Mouse (Mus musculus) myocyte (in vitro differentiated cells): ENCODE measurements at regions not wholly inside any gene's neighbourhood (a gene's known extent, or its start where the extent isn't known, plus 50 kb on each side); places are given as distances from the start of the nearest gene placed in this dataset.

Source experiments
- H3K27me3 ChIP-seq: one replicate; pipeline ENCODE4 v1.6.1; 2011; ENCODE audit not compliant: control insufficient read depth, insufficient read depth, insufficient read length
- H3K36me3 ChIP-seq: one replicate; pipeline ENCODE4 v1.6.1; 2011; ENCODE audit not compliant: control insufficient read depth, insufficient read depth
- H3K4me2 ChIP-seq: one replicate; pipeline ENCODE4 v1.6.1; 2011; ENCODE audit warnings: low read depth, control low read depth
- H3K4me3 ChIP-seq: one replicate; pipeline ENCODE4 v1.5.1; 2011; ENCODE audit warnings: mild to moderate bottlenecking, control low read depth, moderate library complexity
- H3K79me2 ChIP-seq: one replicate; pipeline ENCODE4 v1.6.1; 2011; ENCODE audit not compliant: control insufficient read depth, insufficient read depth
- H3ac ChIP-seq: one replicate; pipeline ENCODE4 v1.6.1; 2011; ENCODE audit not compliant: control insufficient read depth, insufficient read length
- CEBPB ChIP-seq: IDR thresholded peaks from 2 replicates; pipeline ENCODE4 v1.6.1; 2011; ENCODE audit warnings: mild to moderate bottlenecking, moderate library complexity; ENCODE audit not compliant: poor library complexity, insufficient read depth, severe bottlenecking
- E2F4 ChIP-seq: IDR thresholded peaks from one replicate; pipeline ENCODE4 v1.6.1; 2011; ENCODE audit warnings: mild to moderate bottlenecking, control low read depth, moderate library complexity; ENCODE audit not compliant: insufficient read depth
- MAX ChIP-seq: IDR thresholded peaks from one replicate; pipeline ENCODE4 v1.6.1; 2011; ENCODE audit warnings: low read depth, mild to moderate bottlenecking, control low read depth
- MYOD1 ChIP-seq, 3 experiments: IDR thresholded peaks; one replicate each; pipeline ENCODE4 v1.6.1; 2011; ENCODE audit warnings: control low read depth in 2 of 3, low read depth in 2 of 3, mild to moderate bottlenecking in 2 of 3, moderate library complexity in 1 of 3; ENCODE audit not compliant: insufficient read length in 2 of 3, control insufficient read depth in 1 of 3
- MYOG ChIP-seq, 3 experiments: IDR thresholded peaks; one replicate each; pipeline ENCODE4 v1.6.1; 2011; ENCODE audit warnings: control low read depth in 2 of 3, low read depth in 2 of 3, mild to moderate bottlenecking in 2 of 3; ENCODE audit not compliant: insufficient read length in 2 of 3, control insufficient read depth in 1 of 3, insufficient read depth in 1 of 3
- POLR2A ChIP-seq: IDR thresholded peaks from one replicate; pipeline ENCODE4 v1.6.1; 2011; ENCODE audit warnings: low read depth, mild to moderate bottlenecking, control low read depth, moderate library complexity; ENCODE audit not compliant: insufficient read length
- POLR2AphosphoS2 ChIP-seq: IDR thresholded peaks from one replicate; pipeline ENCODE4 v1.6.1; 2011; ENCODE audit warnings: low read depth, control low read depth; ENCODE audit not compliant: insufficient read length
- REST ChIP-seq: IDR thresholded peaks from one replicate; pipeline ENCODE4 v1.6.1; 2011; ENCODE audit warnings: mild to moderate bottlenecking, control low read depth, moderate library complexity; ENCODE audit not compliant: insufficient read depth, insufficient read length
- SRF ChIP-seq: IDR thresholded peaks from one replicate; pipeline ENCODE4 v1.6.1; 2011; ENCODE audit warnings: low read depth; ENCODE audit not compliant: control insufficient read depth, insufficient read length
- TCF12 ChIP-seq: IDR thresholded peaks from one replicate; pipeline ENCODE4 v1.6.1; 2011; ENCODE audit warnings: mild to moderate bottlenecking, control low read depth; ENCODE audit not compliant: poor library complexity, insufficient read depth, severe bottlenecking
- TCF3 ChIP-seq: IDR thresholded peaks from one replicate; pipeline ENCODE4 v1.6.1; 2011; ENCODE audit warnings: low read depth, control low read depth; ENCODE audit not compliant: insufficient read length
- USF1 ChIP-seq: IDR thresholded peaks from one replicate; pipeline ENCODE4 v1.6.1; 2011; ENCODE audit warnings: low read depth, mild to moderate bottlenecking, control low read depth, moderate library complexity

- no peaks in the 10 kb centered on the region for H3K79me2 ChIP-seq
Observed at GRCm38 (mm10) chr9:41861136-41861535, 263.0 kb downstream of the Sorl1 start.

GRCm38 (mm10) chr9:41860681-41861080 is 263.4 kb downstream of the Sorl1 start:
- Histone ChIP-seq H3K79me2 (no peaks in the 10 kb centered on the region), H3K4me3 (no peak overlapping the region), H3K4me2 (peak overlapping the region; percentile 15), H3K36me3 (no peaks in the 10 kb centered on the region), H3ac (no peak overlapping the region), H3K27me3 (no peaks in the 10 kb centered on the region)
- TF ChIP-seq POLR2A (no peak), TCF3 (no peak), MYOG (IDR thresholded peaks at IDR 0.05; ENCODE audit: control insufficient read depth in 1 of 3, insufficient read depth in 1 of 3, insufficient read length in 2 of 3, low read depth in 2 of 3) (no peak), TCF12 (no peak), E2F4 (no peak), USF1 (no peak), POLR2AphosphoS2 (no peak), REST (no peak), MAX (no peak)

More at GRCm38 (mm10) chr9:41861136-41861535, 263.0 kb downstream of the Sorl1 start:
- Histone ChIP-seq H3ac (no peak overlapping the region), H3K4me3 (no peak overlapping the region), H3K27me3 (no peaks in the 10 kb centered on the region), H3K36me3 (no peaks in the 10 kb centered on the region), H3K4me2 (peak overlapping the region; percentile 12)
- no peak for TF ChIP-seq CEBPB

GRCm38 (mm10) chr9:41859780-41860179 is 264.3 kb downstream of the Sorl1 start:
- Histone ChIP-seq H3K4me3 (no peak overlapping the region), H3K27me3 (no peaks in the 10 kb centered on the region), H3K79me2 (no peaks in the 10 kb centered on the region), H3ac (no peak overlapping the region), H3K4me2 (no peak overlapping the region), H3K36me3 (no peaks in the 10 kb centered on the region)
- TF ChIP-seq TCF3 = no peak
- no peak for TF ChIP-seq MAX
- TF ChIP-seq REST = no peak
- TF ChIP-seq USF1 = no peak
- no peak for TF ChIP-seq POLR2A
- TF ChIP-seq MYOD1 (IDR thresholded peaks at IDR 0.05; ENCODE audit: control insufficient read depth in 1 of 3, insufficient read length in 2 of 3, low read depth in 2 of 3) = no peak
- no peak for TF ChIP-seq CEBPB
- TF ChIP-seq SRF = no peak
- no peak for TF ChIP-seq TCF12
- TF ChIP-seq MYOG (IDR thresholded peaks at IDR 0.05; ENCODE audit: control insufficient read depth in 1 of 3, insufficient read depth in 1 of 3, insufficient read length in 2 of 3, low read depth in 2 of 3) = no peak

GRCm38 (mm10) chr9:41852099-41852498 is 272.0 kb downstream of the Sorl1 start:
- TF ChIP-seq POLR2A = no peak
- TF ChIP-seq SRF = no peak
- TF ChIP-seq TCF12 = no peak
- no peak for TF ChIP-seq POLR2AphosphoS2
- no peak for TF ChIP-seq REST
- TF ChIP-seq MYOD1 (IDR thresholded peaks at IDR 0.05; ENCODE audit: control insufficient read depth in 1 of 3, insufficient read length in 2 of 3, low read depth in 2 of 3) = no peak
- TF ChIP-seq MYOG (IDR thresholded peaks at IDR 0.05; ENCODE audit: control insufficient read depth in 1 of 3, insufficient read depth in 1 of 3, insufficient read length in 2 of 3, low read depth in 2 of 3) = no peak
- TF ChIP-seq E2F4 = no peak
- TF ChIP-seq TCF3 = no peak
- TF ChIP-seq MAX = no peak
- TF ChIP-seq USF1 = no peak
- no peak for TF ChIP-seq CEBPB
- Histone ChIP-seq H3K27me3 (no peaks in the 10 kb centered on the region), H3K36me3 (no peaks in the 10 kb centered on the region), H3ac (no peak overlapping the region), H3K4me3 (no peak overlapping the region), H3K4me2 (no peak overlapping the region), H3K79me2 (no peaks in the 10 kb centered on the region)

- TF ChIP-seq POLR2AphosphoS2 (no peak), CEBPB (no peak), POLR2A (no peak)
- no peak overlapping the region for H3ac ChIP-seq
- H3K4me3 ChIP-seq = no peak overlapping the region
Observed at GRCm38 (mm10) chr9:41849628-41850326, 274.3 kb downstream of the Sorl1 start.

More at GRCm38 (mm10) chr9:41849628-41850326, 274.3 kb downstream of the Sorl1 start:
- Histone ChIP-seq H3K27me3 (no peaks in the 10 kb centered on the region), H3K79me2 (no peaks in the 10 kb centered on the region), H3K4me2 (no peak overlapping the region), H3K36me3 (no peaks in the 10 kb centered on the region)
